Mouse (Mus musculus): ENCODE measurements around the gene Asic2.

- TF ChIP-seq POLR2A (IDR thresholded peaks at IDR 0.05; ENCODE audit: control insufficient read depth in 1 of 2, insufficient read depth in 1 of 2, low read depth in 1 of 2, low read length in 2 of 2, poor library complexity in 1 of 2) (no peak), EP300 (IDR thresholded peaks at IDR 0.05; ENCODE audit: low read depth in 1 of 2, low read length in 2 of 2) (no peak), USF1 (IDR thresholded peaks at IDR 0.05; ENCODE audit: low read depth, low read length) (no peak), MAX (IDR thresholded peaks at IDR 0.05; ENCODE audit: low read length) (no peak), ZNF384 (IDR thresholded peaks at IDR 0.05; ENCODE audit: low read depth, low read length) (no peak), CTCF (IDR thresholded peaks at IDR 0.05 in 2 of 3, conservative IDR thresholded peaks at IDR 0.05 in 1 of 3; ENCODE audit: control insufficient read depth in 1 of 3, insufficient read depth in 1 of 3, low read depth in 2 of 3, low read length in 3 of 3, poor library complexity in 1 of 3, severe bottlenecking in 1 of 3) (no peak)
Observed at GRCm38 (mm10) chr11:81163056-81163455, 805.2 kb downstream of the Asic2 start.
